In the genomic region with DNA sequence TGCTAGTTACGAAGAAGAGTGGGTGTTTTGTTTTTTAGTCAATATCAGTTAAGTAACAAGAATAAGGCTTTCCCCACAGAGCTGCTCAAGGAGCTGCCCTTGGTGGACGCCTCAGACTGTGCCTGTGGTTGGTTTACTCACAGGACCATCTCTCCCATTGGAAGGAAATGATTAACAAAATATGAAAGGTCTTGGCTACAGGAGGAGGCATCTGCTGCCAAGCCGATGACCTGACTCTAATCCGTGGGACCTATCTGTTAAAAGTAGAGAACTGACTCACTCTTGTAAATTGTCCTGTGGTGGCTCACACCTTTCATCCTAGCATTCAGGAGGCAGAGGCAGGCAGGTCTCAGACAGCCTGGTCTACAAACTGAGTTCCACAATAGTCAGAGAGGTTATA, we compare ENCODE assay signal across 28 mouse cellular contexts. TPM values are rescaled to one million over a fixed set of nuclear protein-coding genes. Genes with fewer than 3 reads are reported as not detected.
DNase-seq lines count a peak whose midpoint lies in the region; ATAC-seq lines count a peak whose summit lies in the region.
"Had no signal": no experiment of that assay in that cellular context is flagged by ENCODE, and none has a peak within 500 bp of the region (broad histone marks: within the 10 kb centered on the region; RNA-seq: fewer than 3 reads in every experiment).

No protein-coding gene starts in this region.

- no peak overlapping the region for H3K9ac ChIP-seq in kidney, embryonic 14.5 days (ENCODE audit: low read depth, low read length)
- H3K9ac ChIP-seq: embryonic facial prominence, embryonic 13.5 days; forebrain, embryonic 12.5 days; forebrain, embryonic 15.5 days; heart, embryonic 13.5 days; hindbrain, embryonic 14.5 days had no signal

- no peak overlapping the region for H3K4me2 ChIP-seq in kidney, embryonic 14.5 days (replicated peaks; ENCODE audit: low read depth, low read length)
- H3K4me2 ChIP-seq: embryonic facial prominence, embryonic 13.5 days; forebrain, embryonic 12.5 days; forebrain, embryonic 15.5 days; heart, embryonic 13.5 days; hindbrain, embryonic 14.5 days had no signal

- no peak overlapping the region for H3K27ac ChIP-seq in kidney, embryonic 14.5 days (ENCODE audit: low read depth, low read length)
- H3K27ac ChIP-seq: embryonic facial prominence, embryonic 10.5 days; embryonic facial prominence, embryonic 13.5 days; forebrain, embryonic 12.5 days; forebrain, embryonic 15.5 days; heart, adult 2 months; heart, embryonic 10.5 days; heart, embryonic 13.5 days; hindbrain, embryonic 14.5 days; hindbrain, postnatal 0 days had no signal

- WGBS in kidney, embryonic 14.5 days, result 94% methylated on average over 4 of the region's 4 CpGs

- no peaks in the 10 kb centered on the region for H3K4me1 ChIP-seq in kidney, embryonic 14.5 days (ENCODE audit: control insufficient read depth, insufficient read depth, low read length)
- H3K4me1 ChIP-seq: embryonic facial prominence, embryonic 10.5 days; embryonic facial prominence, embryonic 13.5 days; forebrain, embryonic 12.5 days; forebrain, embryonic 15.5 days; heart, embryonic 10.5 days; heart, embryonic 13.5 days had no signal

- peaks cover 65% of the 10 kb centered on the region for H3K36me3 ChIP-seq in kidney, embryonic 14.5 days (ENCODE audit: control insufficient read depth, insufficient read depth, low read length)

- ATAC-seq in kidney, embryonic 14.5 days (ENCODE audit: low FRiP score, low TSS enrichment), result no peak
- ATAC-seq: forebrain, embryonic 15.5 days; hindbrain, postnatal 0 days had no signal

- peak; percentile 47 for DNase-seq in adrenal gland, adult 2 months
- no peak for DNase-seq in adrenal gland, postnatal 36 days
- peak; percentile 17 for DNase-seq in kidney, adult 18-20 months
- DNase-seq in kidney, adult 9 months, result peak; percentile 65
- no peak for DNase-seq in kidney, postnatal 14 days
- peak; percentile 9 for DNase-seq in Muller cell, postnatal 12 days (ENCODE audit: inconsistent ontology term)
- DNase-seq in thymus, postnatal 36 days, result no peak
- DNase-seq: adrenal gland, postnatal 10 days; cerebellum, adult 11-12 months; cerebellum, adult 8-10 months; cerebellum, postnatal 10 days; cerebellum, postnatal 36 days; embryo, embryonic 11 days; gastrocnemius, postnatal 10 days; gastrocnemius, postnatal 36 days; heart, adult 2 months; heart, postnatal 14 days; heart, postnatal 4 days had no signal

- no peaks in the 10 kb centered on the region for H3K9me3 ChIP-seq in kidney, embryonic 14.5 days (ENCODE audit: control insufficient read depth, low read length)
- H3K9me3 ChIP-seq: embryonic facial prominence, embryonic 10.5 days; embryonic facial prominence, embryonic 13.5 days; forebrain, embryonic 12.5 days; forebrain, embryonic 15.5 days; heart, embryonic 10.5 days; heart, embryonic 13.5 days had no signal

- H3K4me3 ChIP-seq in kidney, embryonic 14.5 days (ENCODE audit: low read length), result no peak overlapping the region
- H3K4me3 ChIP-seq: embryonic facial prominence, embryonic 10.5 days; embryonic facial prominence, embryonic 13.5 days; erythroblast, embryonic 14.5 days; forebrain, embryonic 12.5 days; forebrain, embryonic 15.5 days; heart, adult 2 months; heart, embryonic 10.5 days; heart, embryonic 13.5 days had no signal

- H3K27me3 ChIP-seq in kidney, embryonic 14.5 days (ENCODE audit: control insufficient read depth, insufficient read depth, low read length), result no peaks in the 10 kb centered on the region
- H3K27me3 ChIP-seq: embryonic facial prominence, embryonic 13.5 days; forebrain, embryonic 12.5 days; forebrain, embryonic 15.5 days; heart, embryonic 13.5 days had no signal

RNA-seq across cellular contexts. Expression of gene Rps6kb1, which starts 17.1 kb away (rescaled TPM):
- total RNA-seq in adrenal gland, adult 2 months (2021), result 10 to 100 TPM; 38.1 to 39.8 TPM
- 3.3 and 4.0 TPM in 2 replicates for polyA plus RNA-seq in adrenal gland, adult 2 months (2012; rRNA removed)
- 10 to 100 TPM; 36.8 to 44.8 TPM for total RNA-seq in adrenal gland, postnatal 36 days (2021)
- polyA plus RNA-seq in kidney, embryonic 14.5 days (2014; fragmentation: Nextera tagmentation; extraction: Ambion mirVana), result 46.0 and 56.1 TPM in 2 replicates

RNA-seq across cellular contexts. Expression of gene Tubd1, which starts 17.3 kb away (rescaled TPM):
- 1 to 10 TPM; 6.6 to 8.1 TPM for total RNA-seq in adrenal gland, adult 2 months (2021)
- polyA plus RNA-seq in adrenal gland, adult 2 months (2012; rRNA removed), result 1.2 and 1.7 TPM in 2 replicates
- total RNA-seq in adrenal gland, postnatal 36 days (2021), result 1 to 10 TPM; 8.8 to 9.3 TPM
- 11.3 and 13.4 TPM in 2 replicates for polyA plus RNA-seq in kidney, embryonic 14.5 days (2014; fragmentation: Nextera tagmentation; extraction: Ambion mirVana)

RNA-seq across cellular contexts. Expression of gene Rnft1, which starts 43.1 kb away (rescaled TPM):
- total RNA-seq in adrenal gland, adult 2 months (2021), result 10 to 100 TPM; 32.2 to 48.3 TPM
- 1.8 and 2.6 TPM in 2 replicates for polyA plus RNA-seq in adrenal gland, adult 2 months (2012; rRNA removed)
- total RNA-seq in adrenal gland, postnatal 36 days (2021), result 10 to 100 TPM; 36.7 to 41.9 TPM
- 33.0 and 39.0 TPM in 2 replicates for polyA plus RNA-seq in kidney, embryonic 14.5 days (2014; fragmentation: Nextera tagmentation; extraction: Ambion mirVana)

Comparison
In these comparisons a context has a peak if more than half of its experiments do, and no peak if none do; other contexts are left out.
1. DNase-seq: peak in adrenal gland, adult 2 months (single experiment), kidney, adult 18-20 months (single experiment), kidney, adult 9 months (single experiment) and Muller cell, postnatal 12 days (single experiment); none in adrenal gland, postnatal 36 days (0 of 2), kidney, postnatal 14 days (single experiment) and thymus, postnatal 36 days (0 of 2).